Mouse (Mus musculus) adrenal gland, adult (tissue): ENCODE results near the gene Lgals7.

Experiments used
- DNase-seq, 2 experiments: peaks; one replicate each; pipeline ENCODE4 v3.0.0; 2022 to 2023; ENCODE audit warnings: low spot score in 1 of 2; ENCODE audit not compliant: inconsistent age in 2 of 2

Gene Lgals7

GRCm38 (mm10) chr7:28863540-28863939 is at the start of gene Lgals7:
Gene Lgals7, plus strand, starts transcription at chr7:28863853.
- no peak for DNase-seq

- no peak for DNase-seq
Observed at GRCm38 (mm10) chr7:28814306-28815034, 49.2 kb upstream of the Lgals7 start.

GRCm38 (mm10) chr7:28815230-28815629 is 48.4 kb upstream of the Lgals7 start:
- DNase-seq = no peak

GRCm38 (mm10) chr7:28816201-28816600 is 47.5 kb upstream of the Lgals7 start:
- DNase-seq = peak; percentile 25 to 47

- DNase-seq = no peak
Observed at GRCm38 (mm10) chr7:28816920-28817319, 46.7 kb upstream of the Lgals7 start.

- DNase-seq = peak in 1 of 2 experiments; percentile 46
Observed at GRCm38 (mm10) chr7:28817524-28817923, 46.1 kb upstream of the Lgals7 start.

- DNase-seq = no peak
Observed at GRCm38 (mm10) chr7:28817957-28818356, 45.7 kb upstream of the Lgals7 start.

- peak in 1 of 2 experiments; percentile 33 for DNase-seq
Observed at GRCm38 (mm10) chr7:28818436-28818835, 45.2 kb upstream of the Lgals7 start.

GRCm38 (mm10) chr7:28818861-28819452 is 44.7 kb upstream of the Lgals7 start:
- DNase-seq = no peak

GRCm38 (mm10) chr7:28819571-28819970 is 44.1 kb upstream of the Lgals7 start:
- no peak for DNase-seq

GRCm38 (mm10) chr7:28820358-28821260 is 43.0 kb upstream of the Lgals7 start:
- peak; percentile 70 to 75 for DNase-seq

GRCm38 (mm10) chr7:28821261-28821831 is 42.3 kb upstream of the Lgals7 start:
- DNase-seq = peak; percentile 76 to 83

- peak in 1 of 2 experiments; percentile 45 for DNase-seq
Observed at GRCm38 (mm10) chr7:28822556-28822955, 41.1 kb upstream of the Lgals7 start.

GRCm38 (mm10) chr7:28822993-28823903 is 40.4 kb upstream of the Lgals7 start:
- peak in 1 of 2 experiments; percentile 57 for DNase-seq

- DNase-seq = no peak
Observed at GRCm38 (mm10) chr7:28823932-28824331, 39.7 kb upstream of the Lgals7 start.

GRCm38 (mm10) chr7:28824941-28825685 is 38.5 kb upstream of the Lgals7 start, which contains the start of gene Ech1:
Gene Ech1, plus strand, starts transcription at chr7:28825217.
- peak; percentile 94 to 98 for DNase-seq

- peak; percentile 55 to 88 for DNase-seq
Observed at GRCm38 (mm10) chr7:28825686-28826401, 37.8 kb upstream of the Lgals7 start.

GRCm38 (mm10) chr7:28826402-28826772 is 37.3 kb upstream of the Lgals7 start:
- DNase-seq = peak in 1 of 2 experiments; percentile 43

GRCm38 (mm10) chr7:28827338-28827737 is 36.3 kb upstream of the Lgals7 start:
- peak; percentile 60 to 77 for DNase-seq
